Mouse (Mus musculus) adrenal gland, adult 18-20 months (tissue): ENCODE data around the gene Unc13a. TPM values are rescaled to one million over a fixed set of nuclear protein-coding genes. Genes with fewer than 3 reads are reported as not detected.
"Not testable (repeated sequence)": the region's sequence is repeated elsewhere in the genome, so short reads cannot be mapped to it uniquely, and the experiment has no call there.

ENCODE experiments used
- DNase-seq, 2 experiments: peaks; one replicate each; pipeline ENCODE4 v3.0.0; 2021 to 2022; ENCODE audit warnings: low spot score in 2 of 2
- long read RNA-seq, 2 experiments: library from polyadenylated mRNA; stranded (forward); transcript quantifications; one replicate each; pipeline ENCODE4 v2.0.0; 2021
- total RNA-seq, 2 experiments: library from RNA; stranded (reverse); gene quantifications; 1 replicate in 1 of 2; 2 replicates in 1 of 2; pipeline ENCODE4 v1.2.3; 2021

Unc13a gene
- 1 to 10 TPM; 5.9 to 7.9 TPM for total RNA-seq
- long read RNA-seq, experiment 1, partial matches to known transcripts = 1 of 1 reads
- long read RNA-seq, experiment 1, other reads (novel, unspliced or antisense) = 0 of 1 reads
- long read RNA-seq, experiment 2, partial matches to known transcripts = 1 of 6 reads
- long read RNA-seq, experiment 2, other reads (novel, unspliced or antisense) = 5 of 6 reads

- DNase-seq = peak; percentile 95 to 97
Observed at GRCm38 (mm10) chr8:71671549-71671965, at the start of gene Unc13a. Gene Unc13a, minus strand, starts transcription at chr8:71671757.

GRCm38 (mm10) chr8:71719928-71720457 is 48.4 kb upstream of the Unc13a start:
- DNase-seq = no peak

- DNase-seq = no peak
Observed at GRCm38 (mm10) chr8:71719218-71719617, 47.7 kb upstream of the Unc13a start.

GRCm38 (mm10) chr8:71718252-71718651 is 46.7 kb upstream of the Unc13a start:
- DNase-seq = no peak

- no peak for DNase-seq
Observed at GRCm38 (mm10) chr8:71717096-71717495, 45.5 kb upstream of the Unc13a start.

GRCm38 (mm10) chr8:71716561-71717053 is 45.0 kb upstream of the Unc13a start:
- no peak for DNase-seq

GRCm38 (mm10) chr8:71715531-71715930 is 44.0 kb upstream of the Unc13a start:
- no peak for DNase-seq

- DNase-seq = no peak
Observed at GRCm38 (mm10) chr8:71711574-71711973, 40.0 kb upstream of the Unc13a start.

GRCm38 (mm10) chr8:71709800-71710446 is 38.4 kb upstream of the Unc13a start:
- peak; percentile 69 to 82 for DNase-seq

- DNase-seq = no peak
Observed at GRCm38 (mm10) chr8:71709134-71709799, 37.7 kb upstream of the Unc13a start.

GRCm38 (mm10) chr8:71707874-71708273 is 36.3 kb upstream of the Unc13a start:
- DNase-seq = no peak

- not testable (repeated sequence) for DNase-seq
Observed at GRCm38 (mm10) chr8:71703400-71703799, 31.8 kb upstream of the Unc13a start.

GRCm38 (mm10) chr8:71702923-71703322 is 31.4 kb upstream of the Unc13a start:
- DNase-seq = no peak

GRCm38 (mm10) chr8:71702087-71702432 is 30.5 kb upstream of the Unc13a start:
- DNase-seq = no peak

GRCm38 (mm10) chr8:71701414-71702086 is 30.0 kb upstream of the Unc13a start, which contains the start of gene B3gnt3:
Gene B3gnt3, minus strand, starts transcription at chr8:71701789.
- no peak for DNase-seq

- no peak for DNase-seq
Observed at GRCm38 (mm10) chr8:71700493-71701269, 29.1 kb upstream of the Unc13a start.

GRCm38 (mm10) chr8:71695456-71695855 is 23.9 kb upstream of the Unc13a start:
- not testable (repeated sequence) for DNase-seq

- no peak for DNase-seq
Observed at GRCm38 (mm10) chr8:71693166-71694041, 21.8 kb upstream of the Unc13a start.

GRCm38 (mm10) chr8:71692509-71692908 is 21.0 kb upstream of the Unc13a start:
- no peak for DNase-seq

- no peak for DNase-seq
Observed at GRCm38 (mm10) chr8:71689028-71689427, 17.5 kb upstream of the Unc13a start, which contains the start of gene Insl3. Gene Insl3, plus strand, starts transcription at chr8:71689214.
